Mouse (Mus musculus) ES-E14 (cell line): ENCODE data around the gene B4galt1. TPM values are rescaled to one million over a fixed set of nuclear protein-coding genes. Genes with fewer than 3 reads are reported as not detected.

ENCODE experiments used
- DNase-seq: peaks from one replicate; pipeline ENCODE4 v3.0.0-alpha.2; 2013; ENCODE audit warnings: low read depth, low spot score
- H3K27ac ChIP-seq: 2 replicates; pipeline ENCODE4 v1.5.1; 2012; ENCODE audit warnings: low read depth, mild to moderate bottlenecking, low read length, moderate library complexity, mixed read lengths; ENCODE audit not compliant: poor library complexity, insufficient read depth, severe bottlenecking
- H3K36me3 ChIP-seq: 2 replicates; pipeline ENCODE4 v1.6.1; 2012; ENCODE audit warnings: mild to moderate bottlenecking, low read length, moderate library complexity, mixed read lengths; ENCODE audit not compliant: control insufficient read depth, poor library complexity, insufficient read depth, severe bottlenecking
- H3K4me1 ChIP-seq, 2 experiments: fragments of 150-350 bp in 1 of 2; sonication (generic) in 1 of 2; 2 replicates each; pipeline ENCODE4 v1.6.1; 2012; ENCODE audit warnings: low read length in 2 of 2, mild to moderate bottlenecking in 1 of 2, mixed read lengths in 1 of 2; ENCODE audit not compliant: control insufficient read depth in 2 of 2, insufficient read depth in 2 of 2, poor library complexity in 1 of 2
- H3K4me3 ChIP-seq, 2 experiments: fragments of 150-350 bp in 1 of 2; sonication (generic) in 1 of 2; 2 replicates each; pipeline ENCODE4 v1.5.1; 2012; ENCODE audit warnings: low read length in 2 of 2, low read depth in 1 of 2, mild to moderate bottlenecking in 1 of 2, mixed read lengths in 1 of 2; ENCODE audit not compliant: insufficient read depth in 1 of 2, poor library complexity in 1 of 2, severe bottlenecking in 1 of 2
- H3K9ac ChIP-seq: 2 replicates; pipeline ENCODE4 v1.6.1; 2012; ENCODE audit warnings: low read depth, mild to moderate bottlenecking, low read length, mixed read lengths; ENCODE audit not compliant: poor library complexity, insufficient read depth, severe bottlenecking
- H3K9me3 ChIP-seq: fragments of 150-350 bp; sonication (generic); 2 replicates; pipeline ENCODE4 v1.6.1; 2012; ENCODE audit warnings: low read depth, mild to moderate bottlenecking, low read length; ENCODE audit not compliant: control insufficient read depth, insufficient read depth
- CHD2 ChIP-seq: IDR thresholded peaks from 2 replicates; pipeline ENCODE4 v1.6.1; 2014; ENCODE audit warnings: mild to moderate bottlenecking, low read depth, low read length, inconsistent platforms
- HCFC1 ChIP-seq: IDR thresholded peaks from 2 replicates; pipeline ENCODE4 v1.6.1; 2012; ENCODE audit warnings: low read length, inconsistent platforms, borderline replicate concordance; ENCODE audit not compliant: insufficient read depth
- MAFK ChIP-seq: IDR thresholded peaks from 2 replicates; pipeline ENCODE4 v1.6.1; 2014; ENCODE audit warnings: mild to moderate bottlenecking, low read depth, low read length, inconsistent platforms; ENCODE audit not compliant: insufficient read depth
- ZC3H11A ChIP-seq: IDR thresholded peaks from 2 replicates; pipeline ENCODE4 v1.6.1; 2012; ENCODE audit warnings: low read depth, mild to moderate bottlenecking, inconsistent platforms, low read length, borderline replicate concordance
- ZNF384 ChIP-seq: IDR thresholded peaks from 2 replicates; pipeline ENCODE4 v1.6.1; 2012; ENCODE audit warnings: low read depth, low read length, inconsistent platforms
- in situ Hi-C, 2 experiments: fragments of 600-800 bp; cut with MboI; formaldehyde crosslinking; loops; one replicate each; pipeline ENCODE4 v1.15.1; 2025; ENCODE audit warnings: low sequenced_read_pairs in 2 of 2, inconsistent platforms in 1 of 2; ENCODE audit not compliant: unreplicated experiment in 2 of 2
- total RNA-seq: library from RNA; depleted of rRNA; stranded (reverse); fragments of 300-350 nt; gene quantifications from 2 replicates; pipeline ENCODE4 v1.2.3, GENCODE M21; 2012

B4galt1 gene
- total RNA-seq, 1 experiment, result 29.2 TPM

GRCm38 (mm10) chr4:40844811-40845751 is 8.7 kb downstream of the B4galt1 start:
- Histone ChIP-seq H3K4me1 (peaks cover 3 to 11% of the 10 kb centered on the region in 2 experiments), H3K9ac (peak overlapping the region; percentile 30; the same call in 1 of the 2 replicates), H3K27ac (peak overlapping the region; percentile 25; the same call in 1 of the 2 replicates), H3K4me3 (no peak overlapping the region), H3K36me3 (peaks cover 3% of the 10 kb centered on the region; the same call in 1 of the 2 replicates), H3K9me3 (no peaks in the 10 kb centered on the region)
- in situ Hi-C loops, result no loop called here
- no peak for TF ChIP-seq HCFC1
- TF ChIP-seq ZC3H11A, result no peak
- TF ChIP-seq ZNF384, result no peak
- no peak for TF ChIP-seq CHD2
- TF ChIP-seq MAFK, result no peak
- no peak for DNase-seq

DNA sequence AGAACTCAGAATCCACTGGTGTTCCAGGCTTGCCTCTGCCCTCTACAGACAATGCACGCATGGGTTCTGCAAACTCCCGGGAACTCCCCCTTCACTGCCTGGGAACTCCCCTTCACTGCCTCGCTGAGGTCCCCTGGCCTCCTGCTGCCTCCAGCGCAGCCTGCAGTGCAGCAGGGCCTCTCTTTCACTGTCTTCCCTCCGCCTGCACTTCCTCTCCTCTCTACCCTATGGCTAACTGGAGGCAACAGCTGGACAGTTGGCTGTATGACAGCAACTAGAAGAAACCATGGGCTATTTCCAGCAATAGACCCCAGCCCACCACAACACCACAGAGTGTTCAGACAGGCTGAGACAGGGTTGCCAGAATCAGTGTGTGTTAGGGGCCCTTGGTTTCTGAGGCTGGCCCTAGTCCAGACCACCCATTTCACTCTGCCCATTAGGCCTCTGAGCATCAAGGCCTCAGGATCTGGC is 9.5 kb downstream of the B4galt1 start:
- TF ChIP-seq ZNF384 (no peak), CHD2 (no peak), HCFC1 (no peak)
- Histone ChIP-seq H3K9me3 (no peaks in the 10 kb centered on the region), H3K9ac (peak overlapping the region; percentile 20; the same call in 1 of the 2 replicates), H3K4me3 (no peak overlapping the region), H3K27ac (0 out of 2 replicates have a peak overlapping the region, but pooled peaks have one; percentile 38), H3K36me3 (peaks cover 3% of the 10 kb centered on the region; the same call in 1 of the 2 replicates), H3K4me1 (peaks cover 5 to 12% of the 10 kb centered on the region in 2 experiments)
- in situ Hi-C loops, result no loop called here
- no peak for DNase-seq

- no peak for TF ChIP-seq ZC3H11A
- no peak for TF ChIP-seq CHD2
- no peak for TF ChIP-seq ZNF384
- TF ChIP-seq HCFC1, result no peak
- H3K36me3 ChIP-seq, result peaks cover 3% of the 10 kb centered on the region; the same call in 1 of the 2 replicates
- peak overlapping the region; percentile 13; the same call in 1 of the 2 replicates for H3K27ac ChIP-seq
- H3K9me3 ChIP-seq, result no peaks in the 10 kb centered on the region
- peaks cover 7 to 14% of the 10 kb centered on the region in 2 experiments for H3K4me1 ChIP-seq
- no peak overlapping the region for H3K4me3 ChIP-seq
- no peak for DNase-seq
- in situ Hi-C loops, result no loop called here
- peak overlapping the region; percentile 16; the same call in 1 of the 2 replicates for H3K9ac ChIP-seq
Measured at GRCm38 (mm10) chr4:40843726-40844125, 10.1 kb downstream of the B4galt1 start.

DNA sequence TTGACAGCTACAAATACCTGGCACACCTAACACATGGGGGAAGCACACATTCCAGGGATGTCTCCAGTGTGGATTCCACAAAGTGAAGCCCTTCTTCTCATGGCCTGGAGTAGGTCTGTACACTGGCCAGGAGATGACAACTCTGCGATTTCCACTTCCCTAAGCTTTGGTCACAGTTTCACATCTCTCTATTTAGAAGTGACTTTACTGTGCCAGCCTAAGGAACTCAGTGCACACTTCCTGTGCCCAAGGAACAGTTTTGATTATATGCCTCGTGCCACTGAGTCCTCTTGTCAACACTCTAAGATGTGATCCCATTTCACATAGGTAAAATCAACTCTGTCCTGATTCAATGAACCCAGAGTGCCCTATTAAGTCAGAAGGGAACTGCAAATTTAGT is 13.4 kb downstream of the B4galt1 start:
- H3K9ac ChIP-seq, result no peak overlapping the region
- DNase-seq, result no peak
- no peak overlapping the region for H3K4me3 ChIP-seq
- TF ChIP-seq HCFC1 (no peak), ZC3H11A (no peak), MAFK (no peak), ZNF384 (no peak), CHD2 (no peak)
- H3K36me3 ChIP-seq, result peaks cover 3% of the 10 kb centered on the region; the same call in 1 of the 2 replicates
- in situ Hi-C loops, result no loop called here
- H3K9me3 ChIP-seq, result no peaks in the 10 kb centered on the region
- H3K4me1 ChIP-seq, result peaks cover 7 to 14% of the 10 kb centered on the region in 2 experiments
- H3K27ac ChIP-seq, result no peak overlapping the region
